Mouse (Mus musculus) MEL (cell line): ENCODE measurements around the gene Elavl4. TPM values are rescaled to one million over a fixed set of nuclear protein-coding genes. Genes with fewer than 3 reads are reported as not detected.

Experiments used
- DNase-seq: peaks from one replicate; pipeline ENCODE4 v3.0.0; 2011; ENCODE audit warnings: low read depth, low spot score
- H3K27ac ChIP-seq: 2 replicates; pipeline ENCODE4 v1.5.1; 2012; ENCODE audit warnings: low read depth, mild to moderate bottlenecking, control low read depth, low read length, moderate library complexity; ENCODE audit not compliant: control insufficient read depth
- H3K27me3 ChIP-seq, 2 experiments: fragments of 150-350 bp in 1 of 2; sonication (generic) in 1 of 2; 2 replicates each; pipeline ENCODE4 v1.6.1; 2012; ENCODE audit warnings: low read length in 2 of 2, mild to moderate bottlenecking in 2 of 2, improper control_type of control experiment in 1 of 2, moderate library complexity in 1 of 2; ENCODE audit not compliant: insufficient read depth in 2 of 2, control insufficient read depth in 1 of 2
- H3K36me3 ChIP-seq, 2 experiments: 2 replicates each; pipeline ENCODE4 v1.6.1; 2012 to 2014; ENCODE audit warnings: low read length in 2 of 2, improper control_type of control experiment in 1 of 2, inconsistent platforms in 1 of 2, mild to moderate bottlenecking in 1 of 2; ENCODE audit not compliant: insufficient read depth in 2 of 2, control insufficient read depth in 1 of 2
- H3K4me1 ChIP-seq, 2 experiments: fragments of 150-350 bp in 1 of 2; sonication (generic) in 1 of 2; 2 replicates each; pipeline ENCODE4 v1.6.1; 2012; ENCODE audit warnings: low read length in 2 of 2, improper control_type of control experiment in 1 of 2, mild to moderate bottlenecking in 1 of 2; ENCODE audit not compliant: insufficient read depth in 2 of 2, control insufficient read depth in 1 of 2
- H3K4me3 ChIP-seq, 2 experiments: fragments of 150-350 bp in 1 of 2; sonication (generic) in 1 of 2; 2 replicates each; pipeline ENCODE4 v1.5.1; 2012; ENCODE audit warnings: low read depth in 2 of 2, low read length in 2 of 2, mild to moderate bottlenecking in 2 of 2, moderate library complexity in 2 of 2, control low read depth in 1 of 2, improper control_type of control experiment in 1 of 2; ENCODE audit not compliant: control insufficient read depth in 1 of 2, insufficient read depth in 1 of 2
- H3K79me2 ChIP-seq: 2 replicates; pipeline ENCODE4 v1.6.1; 2012; ENCODE audit warnings: mild to moderate bottlenecking, low read length, moderate library complexity; ENCODE audit not compliant: control insufficient read depth, poor library complexity, insufficient read depth
- H3K9ac ChIP-seq: 2 replicates; pipeline ENCODE4 v1.6.1; 2012; ENCODE audit warnings: low read depth, mild to moderate bottlenecking, control low read depth, low read length, moderate library complexity; ENCODE audit not compliant: control insufficient read depth, poor library complexity, severe bottlenecking
- H3K9me3 ChIP-seq: fragments of 150-350 bp; sonication (generic); replicated peaks from 2 replicates; pipeline ENCODE4 v1.6.1; 2012; ENCODE audit warnings: mild to moderate bottlenecking, low read length, improper control_type of control experiment, moderate library complexity; ENCODE audit not compliant: insufficient read depth
- CHD1 ChIP-seq: IDR thresholded peaks from 2 replicates; pipeline ENCODE4 v1.6.1; 2012; ENCODE audit warnings: low read depth, mild to moderate bottlenecking, inconsistent platforms, low read length, improper control_type of control experiment
- CHD2 ChIP-seq: IDR thresholded peaks from 2 replicates; pipeline ENCODE4 v1.6.1; 2011; ENCODE audit warnings: low read length, improper control_type of control experiment
- CTCF ChIP-seq, 3 experiments: IDR thresholded peaks in 2 of 3; conservative IDR thresholded peaks in 1 of 3; 2 replicates each; pipeline ENCODE4 v1.5.1; 2011 to 2012; ENCODE audit warnings: low read length in 3 of 3, low read depth in 2 of 3, mild to moderate bottlenecking in 2 of 3, improper control_type of control experiment in 1 of 3, inconsistent platforms in 1 of 3, mixed read lengths in 1 of 3, moderate library complexity in 1 of 3; ENCODE audit not compliant: control insufficient read depth in 1 of 3, insufficient read depth in 1 of 3, poor library complexity in 1 of 3, severe bottlenecking in 1 of 3
- HCFC1 ChIP-seq: IDR thresholded peaks from 2 replicates; pipeline ENCODE4 v1.6.1; 2012; ENCODE audit warnings: low read depth, mild to moderate bottlenecking, inconsistent platforms, low read length, improper control_type of control experiment, moderate library complexity
- MAX ChIP-seq: IDR thresholded peaks from 2 replicates; pipeline ENCODE4 v1.6.1; 2011; ENCODE audit warnings: low read length, improper control_type of control experiment
- MAZ ChIP-seq: IDR thresholded peaks from 2 replicates; pipeline ENCODE4 v1.6.1; 2012; ENCODE audit warnings: low read depth, mild to moderate bottlenecking, inconsistent platforms, low read length, improper control_type of control experiment
- MEF2A ChIP-seq: IDR thresholded peaks from 2 replicates; pipeline ENCODE4 v1.6.1; 2014; ENCODE audit warnings: low read depth, mild to moderate bottlenecking, inconsistent platforms, low read length, improper control_type of control experiment; ENCODE audit not compliant: poor library complexity, insufficient replicate concordance, severe bottlenecking; ENCODE audit errors: extremely low read depth
- MXI1 ChIP-seq: IDR thresholded peaks from 2 replicates; pipeline ENCODE4 v1.6.1; 2011; ENCODE audit warnings: mild to moderate bottlenecking, low read depth, low read length, improper control_type of control experiment
- MYB ChIP-seq: IDR thresholded peaks from 2 replicates; pipeline ENCODE4 v1.6.1; 2011; ENCODE audit warnings: mild to moderate bottlenecking, low read depth, low read length, improper control_type of control experiment
- NRF1 ChIP-seq: IDR thresholded peaks from 2 replicates; pipeline ENCODE4 v1.6.1; 2014; ENCODE audit warnings: low read depth, mild to moderate bottlenecking, inconsistent platforms, low read length, improper control_type of control experiment, moderate library complexity; ENCODE audit not compliant: poor library complexity, insufficient read depth, severe bottlenecking
- POLR2AphosphoS2 ChIP-seq: IDR thresholded peaks from 2 replicates; pipeline ENCODE4 v1.6.1; 2011; ENCODE audit warnings: low read length, improper control_type of control experiment
- RAD21 ChIP-seq: IDR thresholded peaks from 2 replicates; pipeline ENCODE4 v1.6.1; 2011; ENCODE audit warnings: mild to moderate bottlenecking, low read depth, low read length, improper control_type of control experiment
- SIN3A ChIP-seq: IDR thresholded peaks from 2 replicates; pipeline ENCODE4 v1.6.1; 2012; ENCODE audit warnings: low read length, improper control_type of control experiment, inconsistent platforms
- SMC3 ChIP-seq: IDR thresholded peaks from 2 replicates; pipeline ENCODE4 v1.6.1; 2011; ENCODE audit warnings: low read depth, low read length, improper control_type of control experiment
- TAL1 ChIP-seq: IDR thresholded peaks from 2 replicates; pipeline ENCODE4 v1.6.1; 2012; ENCODE audit warnings: mild to moderate bottlenecking, inconsistent platforms, low read length, moderate library complexity, mixed read lengths
- UBTF ChIP-seq: IDR thresholded peaks from 2 replicates; pipeline ENCODE4 v1.6.1; 2012; ENCODE audit warnings: low read depth, mild to moderate bottlenecking, inconsistent platforms, low read length, improper control_type of control experiment, moderate library complexity, borderline replicate concordance; ENCODE audit not compliant: insufficient read depth
- ZKSCAN1 ChIP-seq: IDR thresholded peaks from 2 replicates; pipeline ENCODE4 v1.6.1; 2012; ENCODE audit warnings: low read depth, mild to moderate bottlenecking, inconsistent platforms, low read length, improper control_type of control experiment, moderate library complexity
- polyA plus RNA-seq, 2 experiments: library from polyadenylated mRNA; stranded (reverse) in 1 of 2; unstranded in 1 of 2; fragments of >175 nt in 1 of 2; fragments of >200 nt in 1 of 2; gene quantifications; 2 replicates each; pipeline versions ENCODE4 v1.2.1 to v1.2.4; 2012; ENCODE audit warnings: low replicate concordance in 2 of 2, low read depth in 1 of 2; ENCODE audit not compliant: insufficient read length in 2 of 2, insufficient read depth in 1 of 2, missing spikeins in 1 of 2
- total RNA-seq: library from RNA; depleted of rRNA; stranded (reverse); fragments of 300-350 nt; gene quantifications from 2 replicates; pipeline ENCODE4 v1.2.3, GENCODE M21; 2012

The Elavl4 gene
- total and polyA plus RNA-seq, 3 experiments: not detected

GRCm38 (mm10) chr4:110229652-110230051, 122.1 kb downstream of the Elavl4 start:
- no peaks in the 10 kb centered on the region for H3K36me3 ChIP-seq
- no peaks in the 10 kb centered on the region for H3K9me3 ChIP-seq
- no peak overlapping the region for H3K27ac ChIP-seq
- H3K4me1 ChIP-seq: no peaks in the 10 kb centered on the region
- H3K27me3 ChIP-seq: no peaks in the 10 kb centered on the region
- H3K79me2 ChIP-seq: no peaks in the 10 kb centered on the region
- H3K9ac ChIP-seq: no peak overlapping the region
- DNase-seq: no peak
- TF ChIP-seq MAX: no peak
- TF ChIP-seq CHD1: no peak
- TF ChIP-seq MXI1: no peak
- no peak for TF ChIP-seq MAZ
- TF ChIP-seq POLR2AphosphoS2: no peak
- TF ChIP-seq TAL1: no peak
- no peak for TF ChIP-seq SMC3
- TF ChIP-seq MEF2A: no peak
- TF ChIP-seq CTCF (IDR thresholded peaks at IDR 0.05 in 2 of 3, conservative IDR thresholded peaks at IDR 0.05 in 1 of 3; ENCODE audit: control insufficient read depth in 1 of 3, insufficient read depth in 1 of 3, low read depth in 2 of 3, low read length in 3 of 3, poor library complexity in 1 of 3, severe bottlenecking in 1 of 3): no peak
- TF ChIP-seq UBTF: no peak
- no peak for TF ChIP-seq RAD21
- no peak for TF ChIP-seq ZKSCAN1
- TF ChIP-seq SIN3A: no peak
- H3K4me3 ChIP-seq: no peak overlapping the region

DNA sequence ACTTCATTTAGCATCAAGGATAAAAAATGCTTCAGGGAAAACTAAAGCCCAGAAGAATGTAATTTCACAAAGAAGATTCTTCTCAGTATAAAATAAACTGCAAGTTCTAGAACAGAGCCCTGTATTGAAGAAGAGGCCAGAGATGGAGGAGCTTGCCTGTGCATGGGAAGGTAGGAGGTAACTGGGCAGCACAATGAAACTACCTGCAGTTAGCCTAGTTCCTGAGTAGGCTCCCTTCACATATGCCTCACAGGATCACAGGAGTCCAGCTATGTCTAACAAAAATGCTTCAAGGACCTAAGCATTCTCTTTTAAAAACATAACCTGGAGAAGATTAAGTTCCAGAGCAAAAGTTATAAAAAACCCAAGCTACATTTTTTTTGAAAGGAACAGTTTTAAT, 122.5 kb downstream of the Elavl4 start:
- no peaks in the 10 kb centered on the region for H3K27me3 ChIP-seq
- H3K9ac ChIP-seq: no peak overlapping the region
- H3K4me1 ChIP-seq: no peaks in the 10 kb centered on the region
- TF ChIP-seq CTCF (IDR thresholded peaks at IDR 0.05 in 2 of 3, conservative IDR thresholded peaks at IDR 0.05 in 1 of 3; ENCODE audit: control insufficient read depth in 1 of 3, insufficient read depth in 1 of 3, low read depth in 2 of 3, low read length in 3 of 3, poor library complexity in 1 of 3, severe bottlenecking in 1 of 3) (no peak), MYB (no peak), CHD2 (no peak), NRF1 (no peak), HCFC1 (no peak)
- H3K79me2 ChIP-seq: no peaks in the 10 kb centered on the region
- DNase-seq: no peak
- no peaks in the 10 kb centered on the region for H3K36me3 ChIP-seq
- no peaks in the 10 kb centered on the region for H3K9me3 ChIP-seq
- H3K27ac ChIP-seq: no peak overlapping the region
- no peak overlapping the region for H3K4me3 ChIP-seq
